Mouse (Mus musculus) testis, adult 2 months (tissue): Measurements from ENCODE around the gene Gm5862.
"Not testable (repeated sequence)": the region's sequence is repeated elsewhere in the genome, so short reads cannot be mapped to it uniquely, and the experiment has no call there.

ENCODE experiments used
- CTCF ChIP-seq: fragments of 200-500 bp; IDR thresholded peaks from 2 replicates; pipeline ENCODE4 v1.5.1; 2012; ENCODE audit warnings: low read depth, mild to moderate bottlenecking, inconsistent platforms, low read length, moderate library complexity; ENCODE audit not compliant: control insufficient read depth, insufficient read depth, insufficient replicate concordance
- POLR2A ChIP-seq: fragments of 200-500 bp; IDR thresholded peaks from 2 replicates; pipeline ENCODE4 v1.6.1; 2012; ENCODE audit warnings: low read depth, mild to moderate bottlenecking, inconsistent platforms, low read length, moderate library complexity; ENCODE audit not compliant: control insufficient read depth

DNA sequence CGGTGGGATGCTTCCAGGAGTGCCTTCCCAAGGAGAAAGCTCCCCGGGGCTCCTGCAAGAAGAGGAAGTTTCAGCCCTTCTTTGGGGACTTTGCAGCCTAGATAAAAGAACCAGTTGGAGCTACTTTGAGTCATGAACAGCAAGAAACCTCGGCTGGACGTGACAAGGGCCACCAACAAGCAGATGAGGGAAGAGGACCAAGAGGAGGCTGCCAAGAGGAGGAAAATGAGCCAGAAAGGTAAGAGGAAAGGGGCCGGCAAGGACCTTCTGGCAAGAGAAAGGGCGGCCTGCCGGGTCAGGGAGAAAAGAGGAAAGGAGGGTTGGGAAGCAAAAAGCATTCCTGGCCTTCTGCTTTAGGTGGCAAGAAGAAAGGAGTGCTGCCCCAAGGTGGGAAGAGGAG lies 15.0 kb downstream of the Gm5862 start:
- not testable (repeated sequence) for TF ChIP-seq POLR2A, CTCF
